Mouse (Mus musculus) effector memory CD4-positive, alpha-beta T cell, adult 5 months (primary cell): ENCODE measurements around the gene Ptp4a2. TPM values are rescaled to one million over a fixed set of nuclear protein-coding genes. Genes with fewer than 3 reads are reported as not detected.

Source experiments
- polyA plus RNA-seq: library from polyadenylated mRNA; unstranded; fragments of 100-300 nt; shearing (Covaris generic); gene quantifications from one replicate; pipeline ENCODE4 v1.2.1, GENCODE M21; 2017

The Ptp4a2 gene
- polyA plus RNA-seq: 663 TPM

DNA sequence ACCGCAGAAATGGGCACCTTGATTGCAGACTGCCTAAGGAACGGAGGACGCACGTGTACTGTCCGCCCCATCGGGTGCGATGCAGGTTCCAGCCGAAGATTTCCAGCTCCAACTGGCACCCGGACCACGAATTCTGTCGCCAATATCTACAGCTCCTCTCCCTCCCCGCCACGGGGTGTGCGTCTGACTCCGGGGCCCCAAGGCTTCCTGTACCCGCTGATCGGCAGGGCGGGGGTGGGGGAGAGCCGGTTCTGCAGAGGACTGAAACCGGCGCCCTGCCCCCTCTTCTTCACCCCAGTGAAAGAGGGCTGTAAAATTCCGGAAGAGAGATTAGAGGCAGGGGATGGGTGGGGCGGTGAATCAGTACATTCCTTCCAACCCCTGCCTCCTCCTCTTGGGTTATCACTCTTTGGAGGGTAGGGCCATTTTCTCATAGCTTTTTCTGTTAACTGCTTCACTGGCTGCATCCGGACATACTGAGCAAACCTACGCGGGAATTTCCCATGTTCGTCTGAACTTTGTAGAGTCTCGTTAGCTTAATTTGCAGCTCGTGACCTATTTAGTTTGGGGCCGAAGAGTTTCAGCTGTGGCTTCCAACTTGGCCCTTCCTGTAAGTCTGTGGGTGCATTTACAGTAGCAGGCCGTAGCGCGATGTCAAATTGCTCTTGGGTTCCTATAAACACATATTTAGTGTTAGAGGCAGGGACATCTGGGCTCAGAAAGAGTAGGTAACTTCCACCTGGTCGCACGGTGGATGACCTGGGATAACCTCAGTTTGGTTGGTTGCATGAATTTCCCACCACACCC is at the start of gene Ptp4a2:
Gene Ptp4a2 (plus strand): TSS at position 422 of the 807 bp plus-strand sequence.

Other genes with a start within 250 kb of the Ptp4a2 start
- 1,252 TPM for gene Lck, start 237.6 kb upstream of the Ptp4a2 start, polyA plus RNA-seq
- gene Fam167b, start 232.7 kb upstream of the Ptp4a2 start, polyA plus RNA-seq: not detected
- gene Eif3i, start 210.6 kb upstream of the Ptp4a2 start, polyA plus RNA-seq: 172 TPM
- gene Tmem234, start 210.6 kb upstream of the Ptp4a2 start, polyA plus RNA-seq: 166 TPM
- gene Dcdc2b, start 197.0 kb upstream of the Ptp4a2 start, polyA plus RNA-seq: 3.4 TPM
- gene Iqcc, start 192.1 kb upstream of the Ptp4a2 start, polyA plus RNA-seq: 15.5 TPM
- 24.3 TPM for gene Ccdc28b, start 187.3 kb upstream of the Ptp4a2 start, polyA plus RNA-seq
- 52.7 TPM for gene Txlna, start 170.2 kb upstream of the Ptp4a2 start, polyA plus RNA-seq
- gene Kpna6, start 138.5 kb upstream of the Ptp4a2 start, polyA plus RNA-seq: 23.1 TPM
- 20.7 TPM for gene Tmem39b, start 114.4 kb upstream of the Ptp4a2 start, polyA plus RNA-seq
- gene Khdrbs1, start 68.9 kb upstream of the Ptp4a2 start, polyA plus RNA-seq: 152 TPM
- gene Spocd1, start 118.0 kb downstream of the Ptp4a2 start, polyA plus RNA-seq: not detected
- gene Adgrb2, start 173.7 kb downstream of the Ptp4a2 start, polyA plus RNA-seq: not detected
- 0.50 TPM for gene Col16a1, start 236.6 kb downstream of the Ptp4a2 start, polyA plus RNA-seq